Mouse (Mus musculus) stomach, postnatal 0 days (tissue): ENCODE data around the gene Ssu72. TPM values are rescaled to one million over a fixed set of nuclear protein-coding genes. Genes with fewer than 3 reads are reported as not detected.

Experiments used
- ATAC-seq: fragments of 200-750 bp; cut with Nextera tagmentation; 2 replicates; pipeline ENCODE4 v1.8.0; 2017; ENCODE audit not compliant: low FRiP score, low TSS enrichment
- DNase-seq: peaks from one replicate; pipeline ENCODE4 v3.0.0-alpha.2; 2016; ENCODE audit warnings: low spot score
- H3K27ac ChIP-seq: fragments of 300-500 bp; sonication (generic); replicated peaks from 2 replicates; pipeline ENCODE4 v1.5.1; 2014; ENCODE audit warnings: mild to moderate bottlenecking, control low read depth
- H3K27me3 ChIP-seq: fragments of 300-500 bp; sonication (generic); 2 replicates; pipeline ENCODE4 v1.6.1; 2014; ENCODE audit warnings: low read length; ENCODE audit not compliant: control insufficient read depth, insufficient read depth
- H3K36me3 ChIP-seq: fragments of 300-500 bp; sonication (generic); 2 replicates; pipeline ENCODE4 v1.6.1; 2014; ENCODE audit warnings: low read length, mixed read lengths; ENCODE audit not compliant: control insufficient read depth, insufficient read depth
- H3K4me1 ChIP-seq: fragments of 300-500 bp; sonication (generic); replicated peaks from 2 replicates; pipeline ENCODE4 v1.6.1; 2014; ENCODE audit warnings: antibody characterized with exemption; ENCODE audit not compliant: control insufficient read depth, insufficient read depth
- H3K4me2 ChIP-seq: fragments of 300-500 bp; sonication (generic); replicated peaks from 2 replicates; pipeline ENCODE4 v1.6.1; 2014; ENCODE audit warnings: low read depth, mild to moderate bottlenecking, control low read depth, moderate library complexity
- H3K4me3 ChIP-seq: fragments of 300-500 bp; sonication (generic); 2 replicates; pipeline ENCODE4 v1.5.1; 2014; ENCODE audit warnings: low read depth, low read length, control low read depth
- H3K9ac ChIP-seq: fragments of 300-500 bp; sonication (generic); 2 replicates; pipeline ENCODE4 v1.6.1; 2014; ENCODE audit warnings: mild to moderate bottlenecking, low read length, control low read depth, mixed read lengths
- H3K9me3 ChIP-seq: fragments of 300-500 bp; sonication (generic); 2 replicates; pipeline ENCODE4 v1.6.1; 2016; ENCODE audit warnings: low read length; ENCODE audit not compliant: control insufficient read depth
- CTCF ChIP-seq: IDR thresholded peaks from 2 replicates; pipeline ENCODE4 v1.5.1; 2016; ENCODE audit warnings: antibody characterized with exemption, low read depth, mild to moderate bottlenecking, moderate library complexity
- EP300 ChIP-seq: optimal IDR thresholded peaks from 2 replicates; pipeline ENCODE3; 2016; ENCODE audit warnings: antibody characterized with exemption
- WGBS: fragments of 180-500 bp; shearing (Covaris S2); extraction: QIAGEN DNeasy Blood & Tissue Kit; methylation state at CpG from one replicate; pipeline ENCODE4 v1.1.7; 2014; 5-methylcytosine and 5-hydroxymethylcytosine counted together
- polyA plus RNA-seq: library from polyadenylated mRNA; unstranded; fragments of >200 nt; fragmentation: Nextera tagmentation; extraction: Ambion mirVana; gene quantifications from 2 replicates; pipeline ENCODE4 v1.2.1, GENCODE M21; 2015

Gene Ssu72
- polyA plus RNA-seq, 1 experiment from 2014 or later, result 153 TPM

- H3K4me2 ChIP-seq, result no peak overlapping the region
- no peaks in the 10 kb centered on the region for H3K36me3 ChIP-seq
- DNase-seq, result no peak
- H3K9ac ChIP-seq, result no peak overlapping the region
- TF ChIP-seq CTCF (no peak), EP300 (no peak)
- no peaks in the 10 kb centered on the region for H3K27me3 ChIP-seq
- peaks cover 5% of the 10 kb centered on the region for H3K4me1 ChIP-seq
- H3K27ac ChIP-seq, result no peak overlapping the region
- WGBS, result 63% methylated on average over 16 of the region's 16 CpGs
- H3K9me3 ChIP-seq, result no peaks in the 10 kb centered on the region
- H3K4me3 ChIP-seq, result no peak overlapping the region
- no peak for ATAC-seq
These were observed 8.0 kb upstream of the Ssu72 start for GRCm38 (mm10) chr4:155696261-155697255.

GRCm38 (mm10) chr4:155700425-155700824 is 4.2 kb upstream of the Ssu72 start:
- DNase-seq, result no peak
- Histone ChIP-seq H3K27me3 (no peaks in the 10 kb centered on the region), H3K9me3 (no peaks in the 10 kb centered on the region), H3K4me1 (no peaks in the 10 kb centered on the region), H3K27ac (no peak overlapping the region), H3K36me3 (no peaks in the 10 kb centered on the region), H3K9ac (no peak overlapping the region), H3K4me2 (no peak overlapping the region), H3K4me3 (no peak overlapping the region)
- ATAC-seq, result no peak
- no peak for TF ChIP-seq EP300
- TF ChIP-seq CTCF, result peak; percentile 85

- WGBS, result 96% methylated on average over 4 of the region's 4 CpGs
- H3K27ac ChIP-seq, result no peak overlapping the region
- H3K4me1 ChIP-seq, result no peaks in the 10 kb centered on the region
- no peak overlapping the region for H3K9ac ChIP-seq
- no peak overlapping the region for H3K4me3 ChIP-seq
- DNase-seq, result no peak
- no peaks in the 10 kb centered on the region for H3K27me3 ChIP-seq
- TF ChIP-seq EP300 (no peak), CTCF (no peak)
- no peaks in the 10 kb centered on the region for H3K9me3 ChIP-seq
- no peak for ATAC-seq
- H3K4me2 ChIP-seq, result no peak overlapping the region
- no peaks in the 10 kb centered on the region for H3K36me3 ChIP-seq
These were observed 1.1 kb upstream of the Ssu72 start for GRCm38 (mm10) chr4:155703425-155703929.

GRCm38 (mm10) chr4:155705592-155705929 is 961 bp downstream of the Ssu72 start:
- Histone ChIP-seq H3K27me3 (no peaks in the 10 kb centered on the region), H3K36me3 (no peaks in the 10 kb centered on the region), H3K9me3 (no peaks in the 10 kb centered on the region), H3K27ac (peak overlapping the region; percentile 98), H3K9ac (peak overlapping the region; percentile 95), H3K4me1 (no peaks in the 10 kb centered on the region), H3K4me2 (peak overlapping the region; percentile 80), H3K4me3 (peak overlapping the region; percentile 95)
- ATAC-seq (no peak; the same call in 1 of the 2 replicates), DNase-seq (no peak)
- WGBS, result under 1% methylated on average over 19 of the region's 19 CpGs
- no peak for TF ChIP-seq CTCF
- no peak for TF ChIP-seq EP300

GRCm38 (mm10) chr4:155708582-155708981 is 4.0 kb downstream of the Ssu72 start:
- DNase-seq, result no peak
- Histone ChIP-seq H3K4me3 (no peak overlapping the region), H3K36me3 (no peaks in the 10 kb centered on the region), H3K9ac (no peak overlapping the region), H3K27ac (no peak overlapping the region), H3K4me2 (no peak overlapping the region), H3K9me3 (no peaks in the 10 kb centered on the region), H3K4me1 (no peaks in the 10 kb centered on the region), H3K27me3 (no peaks in the 10 kb centered on the region)
- no peak for ATAC-seq
- no peak for TF ChIP-seq EP300
- TF ChIP-seq CTCF, result no peak
- WGBS, result 72% methylated on average over 2 of the region's 2 CpGs

GRCm38 (mm10) chr4:155708988-155709387 is 4.4 kb downstream of the Ssu72 start:
- Histone ChIP-seq H3K9ac (no peak overlapping the region), H3K36me3 (no peaks in the 10 kb centered on the region), H3K4me3 (no peak overlapping the region), H3K27me3 (no peaks in the 10 kb centered on the region), H3K9me3 (no peaks in the 10 kb centered on the region), H3K27ac (no peak overlapping the region), H3K4me2 (no peak overlapping the region), H3K4me1 (no peaks in the 10 kb centered on the region)
- no peak for ATAC-seq
- no peak for TF ChIP-seq EP300
- no peak for TF ChIP-seq CTCF
- DNase-seq, result no peak
